Mouse (Mus musculus): Measurements from ENCODE around the gene Rbm42.

GRCm38 (mm10) chr7:30607706-30608309 lies 42.3 kb downstream of the Rbm42 start:
- peak; percentile 70 for TF ChIP-seq CTCF (IDR thresholded peaks at IDR 0.05)
- TF ChIP-seq POLR2A (IDR thresholded peaks at IDR 0.05; ENCODE audit: insufficient read depth, low read depth, low read length), result no peak
